Mouse (Mus musculus) liver, embryonic 16.5 days (tissue): Measurements from ENCODE around the gene Gm21312. TPM values are rescaled to one million over a fixed set of nuclear protein-coding genes. Genes with fewer than 3 reads are reported as not detected.

Experiments used
- ATAC-seq: fragments of 200-750 bp; cut with Nextera tagmentation; 2 replicates; pipeline ENCODE4 v1.8.0; 2017; ENCODE audit warnings: low read depth, mild to moderate bottlenecking, moderate number of reproducible peaks, moderate library complexity
- H3K27ac ChIP-seq: fragments of 300-500 bp; sonication (generic); 2 replicates; pipeline ENCODE4 v1.5.1; 2014; ENCODE audit warnings: mild to moderate bottlenecking, low read length
- H3K27me3 ChIP-seq: fragments of 300-500 bp; sonication (generic); 2 replicates; pipeline ENCODE4 v1.6.1; 2014; ENCODE audit warnings: low read depth, low read length, mixed read lengths; ENCODE audit not compliant: control insufficient read depth, insufficient read depth
- H3K36me3 ChIP-seq: fragments of 300-500 bp; sonication (generic); 2 replicates; pipeline ENCODE4 v1.6.1; 2014; ENCODE audit warnings: mild to moderate bottlenecking; ENCODE audit not compliant: control insufficient read depth, insufficient read depth
- H3K4me1 ChIP-seq: fragments of 300-500 bp; sonication (generic); 2 replicates; pipeline ENCODE4 v1.6.1; 2014; ENCODE audit warnings: low read depth, low read length, mixed read lengths; ENCODE audit not compliant: control insufficient read depth
- H3K4me2 ChIP-seq: fragments of 300-500 bp; sonication (generic); 2 replicates; pipeline ENCODE4 v1.6.1; 2014; ENCODE audit warnings: low read depth, low read length, mixed read lengths
- H3K4me3 ChIP-seq: fragments of 300-500 bp; sonication (generic); 2 replicates; pipeline ENCODE4 v1.5.1; 2014; ENCODE audit warnings: low read depth, mild to moderate bottlenecking, low read length
- H3K9ac ChIP-seq: fragments of 300-500 bp; sonication (generic); 2 replicates; pipeline ENCODE4 v1.6.1; 2014; ENCODE audit warnings: low read depth, low read length
- H3K9me3 ChIP-seq: fragments of 300-500 bp; sonication (generic); replicated peaks from 2 replicates; pipeline ENCODE4 v1.6.1; 2016; ENCODE audit warnings: low read length; ENCODE audit not compliant: control insufficient read depth
- WGBS: fragments of 180-500 bp; shearing (Covaris S2); extraction: QIAGEN DNeasy Blood & Tissue Kit; methylation state at CpG from one replicate; pipeline ENCODE4 v1.1.7; 2014; ENCODE audit not compliant: insufficient replicate concordance; 5-methylcytosine and 5-hydroxymethylcytosine counted together
- polyA plus RNA-seq: library from polyadenylated mRNA; unstranded; fragments of >200 nt; fragmentation: Nextera tagmentation; extraction: Ambion mirVana; gene quantifications from 2 replicates; pipeline ENCODE4 v1.2.1, GENCODE M21; 2015

The Gm21312 gene
- polyA plus RNA-seq, 1 experiment from 2014 or later: not detected

DNA sequence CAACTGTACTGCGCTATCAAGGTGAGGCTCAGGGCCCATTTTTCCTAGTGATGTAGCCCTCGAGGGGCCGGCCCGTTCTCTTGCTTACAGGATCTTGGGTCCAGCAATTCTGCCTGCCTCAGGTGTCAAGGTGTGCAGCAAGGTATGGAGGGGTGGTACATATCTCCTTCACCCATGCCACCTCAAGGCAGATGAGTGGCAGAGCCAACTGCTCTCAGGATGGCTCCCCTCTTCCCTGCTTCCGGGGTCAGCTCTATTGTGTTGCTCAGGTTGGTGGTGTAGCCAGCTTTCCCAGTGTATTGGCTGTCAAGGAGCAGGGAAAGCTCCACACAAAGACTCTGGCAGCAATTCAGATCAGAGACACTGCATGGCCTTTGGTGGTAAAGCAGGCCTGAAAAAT, 37.7 kb downstream of the Gm21312 start:
- Histone ChIP-seq H3K4me1 (no peaks in the 10 kb centered on the region), H3K27me3 (no peaks in the 10 kb centered on the region), H3K9ac (no peak overlapping the region), H3K9me3 (no peaks in the 10 kb centered on the region), H3K4me2 (no peak overlapping the region), H3K4me3 (no peak overlapping the region), H3K27ac (no peak overlapping the region), H3K36me3 (no peaks in the 10 kb centered on the region)
- no peak for ATAC-seq
- WGBS: 74% methylated on average over 5 of the region's 5 CpGs

DNA sequence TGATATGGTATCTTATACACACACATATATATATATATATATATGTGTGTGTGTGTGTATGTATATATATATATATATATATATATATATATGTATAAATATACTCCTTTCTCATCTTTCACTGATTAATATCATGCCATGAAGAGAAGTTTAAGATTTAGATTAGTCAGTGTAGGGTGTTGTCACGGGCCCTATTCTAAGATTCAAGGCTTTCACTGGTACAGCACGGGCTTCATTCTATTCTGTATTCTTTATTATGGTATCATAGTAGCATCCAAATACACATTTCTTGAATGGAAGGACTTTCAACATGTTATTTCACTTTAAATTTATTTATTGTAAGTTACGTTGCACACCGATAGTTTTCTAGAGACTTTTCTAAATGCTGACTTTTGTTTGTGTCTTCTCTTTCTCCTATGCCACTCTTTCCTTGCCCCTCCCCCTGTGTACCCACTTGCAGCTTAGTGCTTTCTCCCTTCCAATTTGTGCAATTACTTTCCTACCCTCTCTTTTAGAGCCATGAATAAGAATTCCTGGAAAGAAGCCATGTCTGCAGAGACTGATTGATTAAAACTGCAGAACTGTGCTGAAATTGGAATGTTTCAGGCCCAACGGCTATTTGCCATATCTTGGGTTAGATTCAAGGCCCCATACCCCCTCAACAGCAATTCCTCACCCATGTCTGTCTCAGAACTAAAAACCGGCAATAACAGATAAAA, 43.6 kb downstream of the Gm21312 start:
- Histone ChIP-seq H3K9me3 (no peaks in the 10 kb centered on the region), H3K36me3 (no peaks in the 10 kb centered on the region), H3K4me1 (no peaks in the 10 kb centered on the region), H3K4me3 (no peak overlapping the region), H3K9ac (no peak overlapping the region), H3K27ac (no peak overlapping the region), H3K4me2 (no peak overlapping the region), H3K27me3 (no peaks in the 10 kb centered on the region)
- 59% methylated on average over 6 of the region's 6 CpGs for WGBS
- no peak for ATAC-seq

Other genes starting within 250 kb of the Gm21312 start
- gene Gm21293, start 34.0 kb upstream of the Gm21312 start, polyA plus RNA-seq: not detected in 2 replicates
- not detected in 2 replicates for gene Gm6763, start 25.5 kb upstream of the Gm21312 start, polyA plus RNA-seq
- not detected in 2 replicates for gene Gm8764, start 17.0 kb upstream of the Gm21312 start, polyA plus RNA-seq
- gene Gm21304, start 8.5 kb upstream of the Gm21312 start, polyA plus RNA-seq: not detected in 2 replicates
- gene Gm20765, start 8.5 kb downstream of the Gm21312 start, polyA plus RNA-seq: not detected in 2 replicates
- not detected in 2 replicates for gene Gm4340, start 17.0 kb downstream of the Gm21312 start, polyA plus RNA-seq